Mouse (Mus musculus) lung, embryonic 14.5 days (tissue): ENCODE results near the gene Man1c1. TPM values are rescaled to one million over a fixed set of nuclear protein-coding genes. Genes with fewer than 3 reads are reported as not detected.

ENCODE experiments used
- ATAC-seq: fragments of 200-750 bp; cut with Nextera tagmentation; 2 replicates; pipeline ENCODE4 v1.8.0; 2017; ENCODE audit warnings: mild to moderate bottlenecking, moderate TSS enrichment, moderate library complexity; ENCODE audit not compliant: insufficient read depth
- DNase-seq: peaks from one replicate; pipeline ENCODE4 v3.0.0-alpha.2; 2015
- H3K27ac ChIP-seq: fragments of 300-500 bp; sonication (generic); 2 replicates; pipeline ENCODE4 v1.5.1; 2014; ENCODE audit warnings: low read depth, mild to moderate bottlenecking, moderate library complexity
- H3K27me3 ChIP-seq: fragments of 300-500 bp; sonication (generic); 2 replicates; pipeline ENCODE4 v1.6.1; 2014; ENCODE audit warnings: low read length, control low read depth; ENCODE audit not compliant: insufficient read depth
- H3K36me3 ChIP-seq: fragments of 300-500 bp; sonication (generic); 2 replicates; pipeline ENCODE4 v1.6.1; 2014; ENCODE audit warnings: control low read depth; ENCODE audit not compliant: insufficient read depth
- H3K4me1 ChIP-seq: fragments of 300-500 bp; sonication (generic); 2 replicates; pipeline ENCODE4 v1.6.1; 2014; ENCODE audit warnings: antibody characterized with exemption, control low read depth; ENCODE audit not compliant: insufficient read depth
- H3K4me2 ChIP-seq: fragments of 300-500 bp; sonication (generic); 2 replicates; pipeline ENCODE4 v1.6.1; 2014; ENCODE audit warnings: mild to moderate bottlenecking
- H3K4me3 ChIP-seq: fragments of 300-500 bp; sonication (generic); 2 replicates; pipeline ENCODE4 v1.5.1; 2014; ENCODE audit warnings: low read depth, low read length
- H3K9ac ChIP-seq: fragments of 300-500 bp; sonication (generic); 2 replicates; pipeline ENCODE4 v1.6.1; 2014
- H3K9me3 ChIP-seq: fragments of 300-500 bp; sonication (generic); 2 replicates; pipeline ENCODE4 v1.6.1; 2016; ENCODE audit warnings: low read depth, low read length, control low read depth
- CTCF ChIP-seq: IDR thresholded peaks from 2 replicates; pipeline ENCODE4 v1.5.1; 2016; ENCODE audit warnings: antibody characterized with exemption, low read depth
- WGBS: fragments of 180-500 bp; shearing (Covaris S2); extraction: QIAGEN DNeasy Blood & Tissue Kit; methylation state at CpG from one replicate; pipeline ENCODE4 v1.1.7; 2014; 5-methylcytosine and 5-hydroxymethylcytosine counted together
- polyA plus RNA-seq: library from polyadenylated mRNA; unstranded; fragments of >200 nt; fragmentation: Nextera tagmentation; extraction: Ambion mirVana; gene quantifications from 2 replicates; pipeline ENCODE4 v1.2.1, GENCODE M21; 2014

The Man1c1 gene
- polyA plus RNA-seq, 1 experiment from 2014 or later = 3.3 TPM

DNA sequence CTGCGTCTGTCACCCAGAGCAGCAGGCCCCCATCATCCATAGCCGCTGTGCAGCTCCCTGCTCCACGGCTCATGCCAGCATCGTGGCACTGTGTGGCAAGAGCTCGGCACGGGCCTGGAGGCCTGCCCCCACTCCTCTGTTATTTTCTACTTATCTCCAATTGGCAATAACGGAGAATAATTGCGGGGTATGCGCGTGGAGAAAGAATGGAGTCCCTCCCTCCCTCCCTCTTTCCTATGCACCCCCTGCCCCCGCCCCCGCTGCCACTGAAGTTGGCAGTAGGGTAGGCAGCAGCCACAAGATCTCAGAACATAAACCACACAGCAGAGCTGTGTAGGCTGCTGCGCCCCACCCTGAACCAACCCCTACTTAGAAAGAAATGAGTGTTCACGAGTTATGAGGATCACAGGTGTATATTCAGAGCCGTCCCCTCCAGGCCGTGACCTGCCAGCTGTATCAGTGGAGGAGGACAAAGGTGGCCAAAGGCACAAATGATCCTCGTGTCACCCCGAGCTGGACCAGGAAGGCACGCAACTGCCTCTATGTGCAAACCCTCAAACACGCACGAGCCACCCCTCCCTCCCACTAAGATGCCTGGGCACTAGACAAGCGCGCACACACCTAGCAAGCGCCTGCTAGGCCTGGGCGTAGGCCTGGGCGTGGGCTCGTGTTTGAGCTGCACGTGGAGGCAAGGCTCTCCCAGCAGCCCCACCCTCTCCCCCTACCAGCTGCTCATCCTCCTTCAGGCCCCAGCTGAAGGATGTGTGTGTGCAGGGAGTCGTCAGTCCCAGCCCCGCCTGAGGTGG is 62.2 kb downstream of the Man1c1 start:
- DNase-seq (no peak), ATAC-seq (no peak)
- Histone ChIP-seq H3K9me3 (no peaks in the 10 kb centered on the region; the same call in 1 of the 2 replicates), H3K27ac (no peak overlapping the region), H3K4me3 (no peak overlapping the region), H3K9ac (no peak overlapping the region), H3K27me3 (no peaks in the 10 kb centered on the region), H3K4me1 (no peaks in the 10 kb centered on the region), H3K4me2 (no peak overlapping the region), H3K36me3 (no peaks in the 10 kb centered on the region)
- no peak for TF ChIP-seq CTCF
- WGBS = 78% methylated on average over 30 of the region's 30 CpGs

- no peak overlapping the region for H3K4me3 ChIP-seq
- no peak for DNase-seq
- H3K4me2 ChIP-seq = no peak overlapping the region
- no peak for TF ChIP-seq CTCF
- H3K27ac ChIP-seq = no peak overlapping the region
- no peaks in the 10 kb centered on the region; the same call in 1 of the 2 replicates for H3K9me3 ChIP-seq
- H3K9ac ChIP-seq = no peak overlapping the region
- WGBS = 66% methylated on average over 7 of the region's 7 CpGs
- H3K27me3 ChIP-seq = no peaks in the 10 kb centered on the region
- no peak for ATAC-seq
- 0 out of 2 replicates have a peak, but pooled peaks cover 3% of the 10 kb centered on the region for H3K4me1 ChIP-seq
- no peaks in the 10 kb centered on the region for H3K36me3 ChIP-seq
Measured at GRCm38 (mm10) chr4:134639325-134639724, 64.8 kb downstream of the Man1c1 start.

DNA sequence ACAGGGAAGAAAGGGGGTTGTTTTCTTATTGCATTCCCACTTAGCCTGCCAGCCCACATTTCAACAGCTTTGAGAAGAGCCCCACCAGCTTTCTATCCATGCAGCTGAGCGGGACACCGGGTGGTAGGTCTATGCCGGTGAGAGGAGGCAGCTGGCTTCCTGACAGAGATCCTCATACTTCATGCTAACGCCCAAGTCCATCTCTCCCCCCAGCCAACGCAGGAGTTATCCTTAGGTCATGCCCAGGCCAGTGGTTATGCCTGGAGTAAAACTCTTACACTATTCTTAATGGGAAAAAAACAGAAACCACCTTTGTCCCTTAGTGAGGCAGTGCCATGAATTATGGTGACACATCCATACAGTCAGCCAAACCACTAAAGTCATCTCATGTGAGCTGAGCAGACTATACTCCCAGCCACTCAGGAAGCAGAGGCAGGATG is 66.0 kb downstream of the Man1c1 start:
- Histone ChIP-seq H3K27ac (no peak overlapping the region), H3K4me2 (no peak overlapping the region), H3K4me1 (0 out of 2 replicates have a peak, but pooled peaks cover 3% of the 10 kb centered on the region), H3K9me3 (no peaks in the 10 kb centered on the region; the same call in 1 of the 2 replicates), H3K9ac (no peak overlapping the region), H3K36me3 (no peaks in the 10 kb centered on the region), H3K4me3 (no peak overlapping the region), H3K27me3 (no peaks in the 10 kb centered on the region)
- DNase-seq (peak; percentile 59), ATAC-seq (no peak)
- 37% methylated on average over 5 of the region's 5 CpGs for WGBS
- no peak for TF ChIP-seq CTCF

DNA sequence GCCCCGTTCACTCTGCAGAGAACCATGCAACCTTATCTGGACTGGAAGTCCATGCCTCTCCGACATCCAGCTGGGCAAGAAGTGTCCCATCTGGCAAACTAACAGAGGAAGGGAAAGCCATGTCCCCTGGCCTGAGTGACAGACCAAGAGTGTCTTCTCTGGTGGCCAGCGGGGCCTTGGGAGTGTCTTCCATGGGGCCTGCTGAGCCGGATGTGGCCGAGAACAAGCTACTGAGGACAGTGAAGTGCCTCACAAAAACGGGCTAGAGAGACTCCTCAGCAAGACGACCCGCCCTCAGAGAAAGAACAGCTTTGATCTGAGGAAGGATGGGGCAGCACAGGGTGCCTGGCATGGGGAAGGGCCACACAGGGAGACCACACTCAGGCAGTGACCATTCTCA is 67.7 kb downstream of the Man1c1 start:
- H3K36me3 ChIP-seq = no peaks in the 10 kb centered on the region
- H3K4me2 ChIP-seq = no peak overlapping the region
- no peaks in the 10 kb centered on the region; the same call in 1 of the 2 replicates for H3K9me3 ChIP-seq
- no peak overlapping the region; the same call in 1 of the 2 replicates for H3K27ac ChIP-seq
- 38% methylated on average over 8 of the region's 8 CpGs for WGBS
- no peak overlapping the region for H3K9ac ChIP-seq
- TF ChIP-seq CTCF = no peak
- DNase-seq = peak; percentile 31
- no peak overlapping the region for H3K4me3 ChIP-seq
- no peaks in the 10 kb centered on the region for H3K27me3 ChIP-seq
- peaks cover 16% of the 10 kb centered on the region for H3K4me1 ChIP-seq
- 0 out of 2 replicates have a peak, but pooled peaks have one; percentile 7 for ATAC-seq

DNA sequence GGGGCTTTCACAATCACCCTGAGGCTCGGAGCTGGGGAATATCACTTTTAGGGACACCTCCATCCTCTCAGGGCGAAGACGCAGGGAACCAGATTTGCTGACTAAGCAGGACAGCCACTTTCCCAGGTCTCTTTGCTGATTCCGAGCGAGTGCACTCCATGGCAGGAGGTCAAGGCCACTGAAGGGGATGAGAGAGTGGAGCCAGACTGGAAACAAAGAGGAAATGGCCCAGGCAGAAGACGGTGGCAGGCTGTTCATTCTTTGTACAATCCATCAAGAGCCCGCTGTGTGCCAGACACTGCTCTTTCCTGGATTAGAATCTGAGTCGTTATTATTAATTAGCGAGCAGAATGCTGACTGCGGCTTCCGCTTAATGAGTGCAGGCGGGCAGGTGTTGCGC is 70.1 kb downstream of the Man1c1 start:
- H3K9me3 ChIP-seq = no peaks in the 10 kb centered on the region; the same call in 1 of the 2 replicates
- H3K36me3 ChIP-seq = no peaks in the 10 kb centered on the region
- H3K4me2 ChIP-seq = no peak overlapping the region
- ATAC-seq (no peak), DNase-seq (no peak)
- no peak overlapping the region for H3K4me3 ChIP-seq
- H3K9ac ChIP-seq = no peak overlapping the region
- no peak for TF ChIP-seq CTCF
- H3K27ac ChIP-seq = no peak overlapping the region
- 65% methylated on average over 13 of the region's 13 CpGs for WGBS
- H3K4me1 ChIP-seq = peaks cover 16% of the 10 kb centered on the region
- no peaks in the 10 kb centered on the region for H3K27me3 ChIP-seq

DNA sequence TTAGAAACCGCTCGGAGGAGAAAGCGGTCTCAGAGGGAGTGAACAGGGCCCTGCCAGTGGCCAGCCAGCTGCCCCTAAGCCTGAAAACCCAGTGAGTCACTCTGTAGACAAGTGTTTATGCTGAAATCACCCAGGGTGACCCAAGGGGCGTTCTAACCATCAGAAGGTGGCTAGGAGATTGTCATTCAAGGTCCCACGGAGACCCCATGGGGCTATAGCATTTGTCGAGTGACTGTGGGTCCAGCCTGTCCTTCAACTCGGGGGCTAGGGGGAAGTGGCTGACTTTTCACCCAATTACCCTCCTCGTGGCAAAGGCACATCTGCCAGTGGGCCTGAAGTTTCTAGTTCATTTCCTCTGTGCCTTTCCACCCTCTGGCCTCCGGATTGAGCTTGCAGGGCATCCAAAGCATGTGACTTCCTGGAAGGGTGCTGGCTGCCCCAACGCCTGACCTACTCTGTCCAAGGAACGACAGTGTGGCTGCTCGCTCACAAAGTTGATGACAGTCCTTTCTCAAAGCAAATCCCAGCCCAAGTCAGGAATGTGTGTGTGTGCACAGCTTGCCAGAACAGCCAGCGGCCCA is 71.9 kb downstream of the Man1c1 start:
- H3K9ac ChIP-seq = peak overlapping the region; percentile 13; the same call in 1 of the 2 replicates
- peak overlapping the region; percentile 55; the same call in 1 of the 2 replicates for H3K27ac ChIP-seq
- no peak overlapping the region for H3K4me3 ChIP-seq
- DNase-seq (peak; percentile 78), ATAC-seq (peak; percentile 42; the same call in 1 of the 2 replicates)
- 29% methylated on average over 13 of the region's 13 CpGs for WGBS
- peaks cover 16% of the 10 kb centered on the region for H3K4me1 ChIP-seq
- no peaks in the 10 kb centered on the region for H3K36me3 ChIP-seq
- no peaks in the 10 kb centered on the region for H3K27me3 ChIP-seq
- no peaks in the 10 kb centered on the region for H3K9me3 ChIP-seq
- no peak for TF ChIP-seq CTCF
- no peak overlapping the region for H3K4me2 ChIP-seq
